Mouse (Mus musculus) liver, embryonic 14.5 days (tissue): ENCODE results near the gene Hacd2.

ENCODE experiments used
- CTCF ChIP-seq: IDR thresholded peaks from 2 replicates; pipeline ENCODE4 v1.5.1; 2016; ENCODE audit warnings: antibody characterized with exemption, low read depth, control low read depth
- EP300 ChIP-seq: IDR thresholded peaks from 2 replicates; pipeline ENCODE4 v1.6.1; 2016; ENCODE audit warnings: antibody characterized with exemption, low read depth

GRCm38 (mm10) chr16:35093500-35093899, 71.3 kb downstream of the Hacd2 start:
- TF ChIP-seq CTCF (no peak), EP300 (no peak)
